Mouse (Mus musculus) CH12.LX (cell line): Measurements from ENCODE around the gene Smtnl2.

Experiments used
- ELF1 ChIP-seq: IDR thresholded peaks from 2 replicates; pipeline ENCODE4 v1.6.1; 2014; ENCODE audit warnings: low read depth, mild to moderate bottlenecking, inconsistent platforms, low read length, improper control_type of control experiment
- GABPA ChIP-seq: IDR thresholded peaks from 2 replicates; pipeline ENCODE4 v1.6.1; 2012; ENCODE audit warnings: low read depth, low read length, improper control_type of control experiment, inconsistent platforms; ENCODE audit not compliant: insufficient replicate concordance
- HCFC1 ChIP-seq: IDR thresholded peaks from 2 replicates; pipeline ENCODE4 v1.6.1; 2012; ENCODE audit warnings: low read depth, mild to moderate bottlenecking, inconsistent platforms, low read length, improper control_type of control experiment
- UBTF ChIP-seq: IDR thresholded peaks from 2 replicates; pipeline ENCODE4 v1.6.1; 2012; ENCODE audit warnings: low read depth, mild to moderate bottlenecking, inconsistent platforms, low read length, improper control_type of control experiment, moderate library complexity

GRCm38 (mm10) chr11:72455694-72456093, 44.2 kb upstream of the Smtnl2 start:
- TF ChIP-seq HCFC1 (no peak), ELF1 (no peak), UBTF (no peak), GABPA (no peak)
